Mouse (Mus musculus): ENCODE measurements around the gene Acad11. TPM values are rescaled to one million over a fixed set of nuclear protein-coding genes. Genes with fewer than 3 reads are reported as not detected.

Gene Acad11
- polyA plus RNA-seq, 1 experiment, result 40.5 TPM

DNA sequence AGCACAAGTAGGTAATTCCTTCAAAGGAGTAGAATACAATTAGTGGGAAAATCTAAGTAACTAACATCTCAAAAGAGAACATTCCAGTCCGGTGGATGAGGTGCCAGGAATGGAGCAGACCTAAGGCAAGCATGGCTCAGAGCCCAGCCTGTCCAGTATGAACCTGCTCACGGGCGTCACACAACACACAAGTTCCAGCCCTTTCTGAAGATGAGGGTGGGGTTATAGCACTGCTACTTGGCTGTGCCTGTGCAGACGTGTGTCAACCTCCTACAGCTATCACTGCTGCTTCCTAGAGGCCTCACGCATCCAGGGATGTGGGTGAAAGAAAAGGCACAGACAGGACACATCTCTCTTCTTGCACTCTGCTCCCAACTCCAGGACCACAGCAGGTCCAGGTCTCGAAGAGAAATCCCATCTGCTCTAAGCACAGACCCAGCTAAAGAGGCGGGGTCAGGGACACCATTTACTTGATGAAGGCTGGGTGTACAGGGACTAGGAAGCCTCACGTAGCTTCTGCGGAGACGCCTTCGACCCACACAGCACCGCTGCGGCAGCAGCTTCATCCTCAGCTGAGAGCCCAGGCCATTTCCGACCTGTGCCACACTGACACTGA is 92.0 kb downstream of the Acad11 start:
- TF ChIP-seq CTCF (IDR thresholded peaks at IDR 0.05; ENCODE audit: low read depth, low read length) (no peak), EP300 (IDR thresholded peaks at IDR 0.05; ENCODE audit: insufficient read depth, low read depth, low read length) (no peak), POLR2A (IDR thresholded peaks at IDR 0.05; ENCODE audit: insufficient read depth, low read length) (no peak)
- peaks cover 17% of the 10 kb centered on the region for H3K36me3 ChIP-seq (ENCODE audit: control insufficient read depth, insufficient read depth, low read length, poor library complexity, severe bottlenecking)
- H3K27ac ChIP-seq (ENCODE audit: insufficient read depth, low read length), result no peak overlapping the region

GRCm38 (mm10) chr9:104156506-104156905 is 93.3 kb downstream of the Acad11 start:
- H3K27me3 ChIP-seq (ENCODE audit: control insufficient read depth, insufficient read depth, low read length, poor library complexity, severe bottlenecking), result no peaks in the 10 kb centered on the region
- no peak overlapping the region for H3K27ac ChIP-seq (ENCODE audit: insufficient read depth, low read length)
- H3K9ac ChIP-seq (ENCODE audit: low read depth, poor library complexity, severe bottlenecking), result no peak overlapping the region
- H3K9me3 ChIP-seq (replicated peaks; ENCODE audit: control insufficient read depth, insufficient read depth, low read length, poor library complexity, severe bottlenecking), result no peaks in the 10 kb centered on the region
- no peak for TF ChIP-seq POLR2A (IDR thresholded peaks at IDR 0.05; ENCODE audit: insufficient read depth, low read length)
- TF ChIP-seq EP300 (IDR thresholded peaks at IDR 0.05; ENCODE audit: insufficient read depth, low read depth, low read length), result no peak
- H3K4me1 ChIP-seq (ENCODE audit: control insufficient read depth, insufficient read depth, low read length), result no peaks in the 10 kb centered on the region
- peaks cover 25% of the 10 kb centered on the region for H3K36me3 ChIP-seq (ENCODE audit: control insufficient read depth, insufficient read depth, low read length, poor library complexity, severe bottlenecking)
- H3K4me3 ChIP-seq (ENCODE audit: low read depth, low read length), result no peak overlapping the region

More for the DNA sequence above, 92.0 kb downstream of the Acad11 start:
- Histone ChIP-seq H3K27me3 (ENCODE audit: control insufficient read depth, insufficient read depth, low read length, poor library complexity, severe bottlenecking) (no peaks in the 10 kb centered on the region), H3K4me3 (ENCODE audit: low read depth, low read length) (no peak overlapping the region), H3K9ac (ENCODE audit: low read depth, poor library complexity, severe bottlenecking) (no peak overlapping the region), H3K9me3 (replicated peaks; ENCODE audit: control insufficient read depth, insufficient read depth, low read length, poor library complexity, severe bottlenecking) (no peaks in the 10 kb centered on the region), H3K4me1 (ENCODE audit: control insufficient read depth, insufficient read depth, low read length) (no peaks in the 10 kb centered on the region)

DNA sequence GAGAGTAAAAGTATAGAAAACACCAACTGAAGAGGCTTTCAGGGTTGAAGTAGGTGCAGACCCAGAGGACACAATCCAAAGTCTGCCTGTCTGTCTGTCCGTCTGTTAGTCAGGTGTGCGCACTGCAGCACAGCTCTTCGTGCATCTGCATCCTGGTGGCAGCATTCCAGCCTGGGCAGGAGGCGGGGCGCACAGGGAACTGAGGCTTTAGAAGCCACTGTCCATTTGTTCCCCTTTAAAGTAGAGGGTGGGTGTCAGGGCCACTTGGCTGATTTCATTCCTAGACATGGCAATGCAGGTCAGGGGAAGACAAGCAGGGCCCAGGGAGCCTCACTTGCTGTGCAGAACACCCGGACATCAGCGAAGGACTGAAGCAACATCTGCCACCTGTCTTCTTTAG is 94.1 kb downstream of the Acad11 start:
- TF ChIP-seq CTCF (IDR thresholded peaks at IDR 0.05; ENCODE audit: low read depth, low read length) (no peak), EP300 (IDR thresholded peaks at IDR 0.05; ENCODE audit: insufficient read depth, low read depth, low read length) (no peak), POLR2A (IDR thresholded peaks at IDR 0.05; ENCODE audit: insufficient read depth, low read length) (no peak)
- no peaks in the 10 kb centered on the region for H3K9me3 ChIP-seq (replicated peaks; ENCODE audit: control insufficient read depth, insufficient read depth, low read length, poor library complexity, severe bottlenecking)
- no peaks in the 10 kb centered on the region for H3K4me1 ChIP-seq (ENCODE audit: control insufficient read depth, insufficient read depth, low read length)
- H3K27me3 ChIP-seq (ENCODE audit: control insufficient read depth, insufficient read depth, low read length, poor library complexity, severe bottlenecking), result no peaks in the 10 kb centered on the region
- H3K9ac ChIP-seq (ENCODE audit: low read depth, poor library complexity, severe bottlenecking), result no peak overlapping the region
- H3K36me3 ChIP-seq (ENCODE audit: control insufficient read depth, insufficient read depth, low read length, poor library complexity, severe bottlenecking), result peaks cover 24% of the 10 kb centered on the region
- H3K4me3 ChIP-seq (ENCODE audit: low read depth, low read length), result no peak overlapping the region
- H3K27ac ChIP-seq (ENCODE audit: insufficient read depth, low read length), result no peak overlapping the region

GRCm38 (mm10) chr9:104161117-104161516 is 97.9 kb downstream of the Acad11 start:
- no peaks in the 10 kb centered on the region for H3K9me3 ChIP-seq (replicated peaks; ENCODE audit: control insufficient read depth, insufficient read depth, low read length, poor library complexity, severe bottlenecking)
- H3K4me3 ChIP-seq (ENCODE audit: low read depth, low read length), result no peak overlapping the region
- H3K9ac ChIP-seq (ENCODE audit: low read depth, poor library complexity, severe bottlenecking), result no peak overlapping the region
- H3K4me1 ChIP-seq (ENCODE audit: control insufficient read depth, insufficient read depth, low read length), result no peaks in the 10 kb centered on the region
- no peak overlapping the region for H3K27ac ChIP-seq (ENCODE audit: insufficient read depth, low read length)
- H3K36me3 ChIP-seq (ENCODE audit: control insufficient read depth, insufficient read depth, low read length, poor library complexity, severe bottlenecking), result peaks cover 47% of the 10 kb centered on the region
- H3K27me3 ChIP-seq (ENCODE audit: control insufficient read depth, insufficient read depth, low read length, poor library complexity, severe bottlenecking), result no peaks in the 10 kb centered on the region
- no peak for TF ChIP-seq CTCF (IDR thresholded peaks at IDR 0.05; ENCODE audit: low read depth, low read length)
- no peak for TF ChIP-seq POLR2A (IDR thresholded peaks at IDR 0.05; ENCODE audit: insufficient read depth, low read length)
- no peak for TF ChIP-seq EP300 (IDR thresholded peaks at IDR 0.05; ENCODE audit: insufficient read depth, low read depth, low read length)

DNA sequence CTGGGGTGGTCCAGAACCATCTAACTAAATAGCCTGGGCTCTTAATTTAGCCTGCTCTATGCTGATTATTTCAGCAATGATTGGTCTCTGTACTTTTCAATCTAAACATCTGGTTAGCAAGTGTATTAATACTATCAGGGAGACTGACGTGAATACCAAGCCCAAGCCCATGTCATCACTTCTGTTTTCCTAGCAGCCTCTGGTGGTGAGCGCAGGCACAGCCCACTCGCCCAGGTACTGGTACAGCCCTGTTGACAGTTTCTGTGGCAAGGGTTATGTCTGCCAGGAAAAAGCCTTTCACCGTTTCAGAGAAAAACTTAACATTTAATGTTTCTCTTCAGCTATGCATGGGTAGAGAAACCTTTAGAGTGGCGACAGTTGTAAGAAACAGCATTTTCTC is 101.0 kb downstream of the Acad11 start:
- Histone ChIP-seq H3K36me3 (ENCODE audit: control insufficient read depth, insufficient read depth, low read length, poor library complexity, severe bottlenecking) (peaks cover 51% of the 10 kb centered on the region), H3K9me3 (replicated peaks; ENCODE audit: control insufficient read depth, insufficient read depth, low read length, poor library complexity, severe bottlenecking) (no peaks in the 10 kb centered on the region)

GRCm38 (mm10) chr9:104165926-104166325 is 102.7 kb downstream of the Acad11 start:
- TF ChIP-seq EP300 (IDR thresholded peaks at IDR 0.05; ENCODE audit: insufficient read depth, low read depth, low read length) (no peak), CTCF (IDR thresholded peaks at IDR 0.05; ENCODE audit: low read depth, low read length) (no peak), POLR2A (IDR thresholded peaks at IDR 0.05; ENCODE audit: insufficient read depth, low read length) (no peak)
- Histone ChIP-seq H3K9me3 (replicated peaks; ENCODE audit: control insufficient read depth, insufficient read depth, low read length, poor library complexity, severe bottlenecking) (no peaks in the 10 kb centered on the region), H3K9ac (ENCODE audit: low read depth, poor library complexity, severe bottlenecking) (no peak overlapping the region), H3K27me3 (ENCODE audit: control insufficient read depth, insufficient read depth, low read length, poor library complexity, severe bottlenecking) (no peaks in the 10 kb centered on the region), H3K36me3 (ENCODE audit: control insufficient read depth, insufficient read depth, low read length, poor library complexity, severe bottlenecking) (peaks cover 46% of the 10 kb centered on the region), H3K4me1 (ENCODE audit: control insufficient read depth, insufficient read depth, low read length) (no peaks in the 10 kb centered on the region), H3K4me3 (ENCODE audit: low read depth, low read length) (no peak overlapping the region), H3K27ac (ENCODE audit: insufficient read depth, low read length) (no peak overlapping the region)

More for the DNA sequence above, 101.0 kb downstream of the Acad11 start:
- Histone ChIP-seq H3K9ac (ENCODE audit: low read depth, poor library complexity, severe bottlenecking) (no peak overlapping the region), H3K4me3 (ENCODE audit: low read depth, low read length) (no peak overlapping the region), H3K4me1 (ENCODE audit: control insufficient read depth, insufficient read depth, low read length) (no peaks in the 10 kb centered on the region), H3K27ac (ENCODE audit: insufficient read depth, low read length) (no peak overlapping the region), H3K27me3 (ENCODE audit: control insufficient read depth, insufficient read depth, low read length, poor library complexity, severe bottlenecking) (no peaks in the 10 kb centered on the region)
- TF ChIP-seq POLR2A (IDR thresholded peaks at IDR 0.05; ENCODE audit: insufficient read depth, low read length), result no peak
- no peak for TF ChIP-seq EP300 (IDR thresholded peaks at IDR 0.05; ENCODE audit: insufficient read depth, low read depth, low read length)
- no peak for TF ChIP-seq CTCF (IDR thresholded peaks at IDR 0.05; ENCODE audit: low read depth, low read length)

All from ES-Bruce4 (cell line).